Mouse (Mus musculus): ENCODE measurements around the gene 1700012B09Rik.

1700012B09Rik gene

GRCm38 (mm10) chr9:14770803-14771471 is at the start of gene 1700012B09Rik:
1700012B09Rik (minus strand) TSS chr9:14771030.
- in situ Hi-C loops (cut with MboI): no loop called here

- in situ Hi-C loops (cut with MboI): no loop called here
Measured at GRCm38 (mm10) chr9:14810111-14810510, 39.3 kb upstream of the 1700012B09Rik start.

- in situ Hi-C loops (cut with MboI): no loop called here
Measured at GRCm38 (mm10) chr9:14806786-14807185, 36.0 kb upstream of the 1700012B09Rik start.

- in situ Hi-C loops (cut with MboI): no loop called here
Measured at GRCm38 (mm10) chr9:14805714-14806113, 34.9 kb upstream of the 1700012B09Rik start.

- in situ Hi-C loops (cut with MboI): loop anchor here (10.0 kb wide), 1 partner anchor 497 kb away; no protein-coding TSS in a partner anchor
Measured at GRCm38 (mm10) chr9:14787356-14787755, 16.5 kb upstream of the 1700012B09Rik start.

GRCm38 (mm10) chr9:14784039-14785002 is 13.5 kb upstream of the 1700012B09Rik start, which contains the start of the genes Mre11a and Ankrd49:
Mre11a (plus strand) TSS chr9:14784654.
Ankrd49 (minus strand) TSS chr9:14784856.
- in situ Hi-C loops (cut with MboI): loop anchor here (10.0 kb wide), 1 partner anchor 500 kb away; no protein-coding TSS in a partner anchor

GRCm38 (mm10) chr9:14778341-14778740 is 7.5 kb upstream of the 1700012B09Rik start:
- in situ Hi-C loops (cut with MboI): no loop called here

GRCm38 (mm10) chr9:14773813-14774212 is 3.0 kb upstream of the 1700012B09Rik start:
- in situ Hi-C loops (cut with MboI): no loop called here

- in situ Hi-C loops (cut with MboI): no loop called here
Measured at GRCm38 (mm10) chr9:14772074-14772473, 1.2 kb upstream of the 1700012B09Rik start.

- in situ Hi-C loops (cut with MboI): no loop called here
Measured at GRCm38 (mm10) chr9:14769811-14770210, 1.0 kb downstream of the 1700012B09Rik start.

GRCm38 (mm10) chr9:14764765-14765164 is 6.1 kb downstream of the 1700012B09Rik start:
- in situ Hi-C loops (cut with MboI): no loop called here

- in situ Hi-C loops (cut with MboI): no loop called here
Measured at GRCm38 (mm10) chr9:14759261-14759660, 11.6 kb downstream of the 1700012B09Rik start.

- in situ Hi-C loops (cut with MboI): no loop called here
Measured at GRCm38 (mm10) chr9:14758590-14758989, 12.2 kb downstream of the 1700012B09Rik start.

GRCm38 (mm10) chr9:14754469-14754868 is 16.4 kb downstream of the 1700012B09Rik start:
- in situ Hi-C loops (cut with MboI): no loop called here

GRCm38 (mm10) chr9:14753947-14754346 is 16.9 kb downstream of the 1700012B09Rik start:
- in situ Hi-C loops (cut with MboI): no loop called here

- in situ Hi-C loops (cut with MboI): no loop called here
Measured at GRCm38 (mm10) chr9:14752001-14752522, 18.8 kb downstream of the 1700012B09Rik start, which contains the start of gene Fut4. Fut4 (minus strand) TSS chr9:14752393.

- in situ Hi-C loops (cut with MboI): no loop called here
Measured at GRCm38 (mm10) chr9:14751503-14752000, 19.3 kb downstream of the 1700012B09Rik start.

GRCm38 (mm10) chr9:14750901-14751502 is 19.8 kb downstream of the 1700012B09Rik start:
- in situ Hi-C loops (cut with MboI): no loop called here

- in situ Hi-C loops (cut with MboI): no loop called here
Measured at GRCm38 (mm10) chr9:14740151-14740924, 30.5 kb downstream of the 1700012B09Rik start, which contains the start of gene Piwil4. Piwil4 (minus strand) TSS chr9:14740733.

- in situ Hi-C loops (cut with MboI): no loop called here
Measured at GRCm38 (mm10) chr9:14739498-14740150, 31.2 kb downstream of the 1700012B09Rik start.
